In genomic region chr12:17540040-17540552, GRCm38 (mm10) we compare ENCODE assay signal across 28 mouse cellular contexts. TPM values are rescaled to one million over a fixed set of nuclear protein-coding genes. Genes with fewer than 3 reads are reported as not detected.
A peak's percentile ranks its signal among the peaks of the same experiment; 100 is the strongest.
DNase-seq lines count a peak whose midpoint lies in the region; ATAC-seq and TF ChIP-seq lines count a peak whose summit lies in the region.
"Had no signal": no experiment of that assay in that cellular context is flagged by ENCODE, and none has a peak within 500 bp of the region (broad histone marks: within the 10 kb centered on the region; RNA-seq: fewer than 3 reads in every experiment).

No protein-coding gene starts in this region.

- no peak for TF ChIP-seq POLR2A in bone marrow, adult 2 months (IDR thresholded peaks at IDR 0.05; ENCODE audit: borderline replicate concordance, control insufficient read depth, low read depth, low read length)

- no peaks in the 10 kb centered on the region for H3K9me3 ChIP-seq in ES-E14 (ENCODE audit: control insufficient read depth, insufficient read depth, low read depth, low read length)
- no peaks in the 10 kb centered on the region for H3K9me3 ChIP-seq in liver, embryonic 11.5 days (ENCODE audit: control insufficient read depth, low read length)
- no peaks in the 10 kb centered on the region for H3K9me3 ChIP-seq in liver, embryonic 16.5 days (replicated peaks; ENCODE audit: control insufficient read depth, low read length)
- no peaks in the 10 kb centered on the region for H3K9me3 ChIP-seq in stomach, postnatal 0 days (ENCODE audit: control insufficient read depth, low read length)
- H3K9me3 ChIP-seq: embryonic facial prominence, embryonic 13.5 days; forebrain, embryonic 13.5 days; heart, embryonic 13.5 days; hindbrain, embryonic 12.5 days; intestine, embryonic 15.5 days; limb, embryonic 13.5 days had no signal

- H3K27ac ChIP-seq in ES-E14 (ENCODE audit: insufficient read depth, low read depth, low read length, poor library complexity, severe bottlenecking): no peak overlapping the region
- peak overlapping the region; percentile 34 for H3K27ac ChIP-seq in bone marrow, adult 2 months (ENCODE audit: control insufficient read depth, insufficient read depth, low read depth, low read length, poor library complexity)
- peak overlapping the region; percentile 72 for H3K27ac ChIP-seq in liver, embryonic 11.5 days (ENCODE audit: low read depth, low read length)
- H3K27ac ChIP-seq in liver, embryonic 16.5 days (ENCODE audit: low read length): peak overlapping the region; percentile 95
- H3K27ac ChIP-seq in stomach, postnatal 0 days (replicated peaks): no peak overlapping the region
- H3K27ac ChIP-seq: embryonic facial prominence, embryonic 13.5 days; forebrain, embryonic 13.5 days; heart, embryonic 13.5 days; hindbrain, embryonic 12.5 days; hindbrain, postnatal 0 days; intestine, embryonic 15.5 days; kidney, postnatal 0 days; left cerebral cortex, adult 2 months; limb, embryonic 13.5 days had no signal

- H3K9ac ChIP-seq in ES-E14 (ENCODE audit: insufficient read depth, low read depth, low read length, poor library complexity, severe bottlenecking): no peak overlapping the region
- peak overlapping the region; percentile 31 for H3K9ac ChIP-seq in liver, embryonic 11.5 days (ENCODE audit: low read depth, low read length)
- H3K9ac ChIP-seq in liver, embryonic 16.5 days (ENCODE audit: low read depth, low read length): peak overlapping the region; percentile 72
- H3K9ac ChIP-seq in stomach, postnatal 0 days (ENCODE audit: low read length): no peak overlapping the region
- H3K9ac ChIP-seq: embryonic facial prominence, embryonic 13.5 days; forebrain, embryonic 13.5 days; heart, embryonic 13.5 days; hindbrain, embryonic 12.5 days; intestine, embryonic 15.5 days; limb, embryonic 13.5 days had no signal

- DNase-seq in ES-E14 (ENCODE audit: low read depth, low spot score): no peak
- DNase-seq in liver, embryonic 11.5 days (ENCODE audit: low spot score): no peak
- DNase-seq in kidney, postnatal 4 days: no peak
- no peak for DNase-seq in stomach, postnatal 0 days (ENCODE audit: low spot score)
- DNase-seq: adrenal gland, adult 8-10 months; cerebellum, adult 11-12 months; cerebellum, adult 9-11 months; embryo, embryonic 11 days; gastrocnemius, postnatal 10 days; heart, postnatal 10 days; kidney, adult 2 months; lung, adult 2 months; lung, postnatal 14 days; midbrain, embryonic 14.5 days; thymus, adult 18-20 months; thymus, postnatal 25 days had no signal

- peak overlapping the region; percentile 65 for H3K4me2 ChIP-seq in liver, embryonic 11.5 days
- H3K4me2 ChIP-seq in liver, embryonic 16.5 days (ENCODE audit: low read depth, low read length): peak overlapping the region; percentile 78
- no peak overlapping the region for H3K4me2 ChIP-seq in stomach, postnatal 0 days (replicated peaks; ENCODE audit: low read depth)
- H3K4me2 ChIP-seq: embryonic facial prominence, embryonic 13.5 days; forebrain, embryonic 13.5 days; heart, embryonic 13.5 days; hindbrain, embryonic 12.5 days; intestine, embryonic 15.5 days; limb, embryonic 13.5 days had no signal

- WGBS in bone marrow, adult 2 months: 45% methylated on average over 6 of the region's 6 CpGs
- WGBS in liver, embryonic 11.5 days: 55% methylated on average over 6 of the region's 6 CpGs
- 46% methylated on average over 6 of the region's 6 CpGs for WGBS in liver, embryonic 16.5 days (ENCODE audit: insufficient replicate concordance)
- 71% methylated on average over 6 of the region's 6 CpGs for WGBS in stomach, postnatal 0 days

- no peaks in the 10 kb centered on the region; a peak in 1 of 4 replicates for H3K4me1 ChIP-seq in ES-E14 (ENCODE audit: control insufficient read depth in 2 of 2, insufficient read depth in 2 of 2, low read length in 2 of 2, poor library complexity in 1 of 2)
- H3K4me1 ChIP-seq in bone marrow, adult 2 months (ENCODE audit: control insufficient read depth, insufficient read depth, low read length): peaks cover 8% of the 10 kb centered on the region
- peaks cover 37% of the 10 kb centered on the region for H3K4me1 ChIP-seq in liver, embryonic 11.5 days (replicated peaks; ENCODE audit: control insufficient read depth, insufficient read depth, low read length)
- H3K4me1 ChIP-seq in liver, embryonic 16.5 days (ENCODE audit: control insufficient read depth, low read depth, low read length): peaks cover 70% of the 10 kb centered on the region
- H3K4me1 ChIP-seq in stomach, postnatal 0 days (replicated peaks; ENCODE audit: control insufficient read depth, insufficient read depth): no peaks in the 10 kb centered on the region
- H3K4me1 ChIP-seq: hindbrain, embryonic 12.5 days; intestine, embryonic 15.5 days; limb, embryonic 13.5 days had no signal

- no peaks in the 10 kb centered on the region for H3K27me3 ChIP-seq in liver, embryonic 11.5 days (replicated peaks; ENCODE audit: control insufficient read depth, insufficient read depth, low read length)
- H3K27me3 ChIP-seq in liver, embryonic 16.5 days (ENCODE audit: control insufficient read depth, insufficient read depth, low read depth, low read length): no peaks in the 10 kb centered on the region
- H3K27me3 ChIP-seq in stomach, postnatal 0 days (ENCODE audit: control insufficient read depth, insufficient read depth, low read length): no peaks in the 10 kb centered on the region
- H3K27me3 ChIP-seq: embryonic facial prominence, embryonic 13.5 days; forebrain, embryonic 13.5 days; intestine, embryonic 15.5 days; limb, embryonic 13.5 days had no signal

- H3K36me3 ChIP-seq in ES-E14 (ENCODE audit: control insufficient read depth, insufficient read depth, low read length, poor library complexity, severe bottlenecking): no peaks in the 10 kb centered on the region
- H3K36me3 ChIP-seq in liver, embryonic 11.5 days (ENCODE audit: control insufficient read depth, insufficient read depth, low read length): no peaks in the 10 kb centered on the region
- no peaks in the 10 kb centered on the region for H3K36me3 ChIP-seq in liver, embryonic 16.5 days (ENCODE audit: control insufficient read depth, insufficient read depth)
- H3K36me3 ChIP-seq in stomach, postnatal 0 days (ENCODE audit: control insufficient read depth, insufficient read depth, low read length): no peaks in the 10 kb centered on the region
- H3K36me3 ChIP-seq: embryonic facial prominence, embryonic 13.5 days; heart, embryonic 13.5 days; hindbrain, embryonic 12.5 days; intestine, embryonic 15.5 days; limb, embryonic 13.5 days had no signal

- in situ Hi-C loops in ES-E14 (cut with MboI; ENCODE audit: low sequenced_read_pairs in 2 of 2, unreplicated experiment in 2 of 2): no loop called here

- no peak for TF ChIP-seq EP300 in stomach, postnatal 0 days (optimal IDR thresholded peaks at IDR 0.05)

- no peak overlapping the region for H3K4me3 ChIP-seq in ES-E14 (ENCODE audit: insufficient read depth in 1 of 2, low read depth in 1 of 2, low read length in 2 of 2, poor library complexity in 1 of 2, severe bottlenecking in 1 of 2)
- no peak overlapping the region for H3K4me3 ChIP-seq in bone marrow, adult 2 months (replicated peaks; ENCODE audit: control insufficient read depth, low read depth, low read length)
- H3K4me3 ChIP-seq in liver, embryonic 11.5 days (ENCODE audit: low read depth, low read length): no peak overlapping the region
- peak overlapping the region; percentile 62 for H3K4me3 ChIP-seq in liver, embryonic 16.5 days (ENCODE audit: low read depth, low read length)
- H3K4me3 ChIP-seq in stomach, postnatal 0 days (ENCODE audit: low read depth, low read length): no peak overlapping the region
- H3K4me3 ChIP-seq: embryonic facial prominence, embryonic 13.5 days; forebrain, embryonic 13.5 days; heart, embryonic 13.5 days; hindbrain, embryonic 12.5 days; intestine, embryonic 15.5 days; left cerebral cortex, adult 2 months; limb, embryonic 13.5 days had no signal

- TF ChIP-seq CTCF in bone marrow, adult 2 months (IDR thresholded peaks at IDR 0.05; ENCODE audit: control insufficient read depth, insufficient read depth, low read length): no peak
- no peak for TF ChIP-seq CTCF in stomach, postnatal 0 days (IDR thresholded peaks at IDR 0.05; ENCODE audit: low read depth)

- no peak for ATAC-seq in liver, embryonic 11.5 days (replicated peaks; ENCODE audit: low FRiP score)
- no peak for ATAC-seq in liver, embryonic 16.5 days (ENCODE audit: low read depth)
- no peak for ATAC-seq in activated CD4-positive, CD25-positive, alpha-beta regulatory T cell, adult 4 months
- ATAC-seq in stomach, postnatal 0 days (ENCODE audit: low FRiP score, low TSS enrichment): no peak
- ATAC-seq: forebrain, embryonic 13.5 days; hindbrain, postnatal 0 days; intestine, embryonic 15.5 days had no signal

TF ChIP-seq in ES-E14, 5 proteins besides CTCF, POLR2A, EP300 and RAD21:
- TF ChIP-seq MAFK (IDR thresholded peaks at IDR 0.05; ENCODE audit: insufficient read depth, low read depth, low read length): no peak
- TF ChIP-seq ZNF384 (IDR thresholded peaks at IDR 0.05; ENCODE audit: low read depth, low read length): peak; percentile 50

RNA-seq across cellular contexts. Expression of gene Odc1, which starts 4.5 kb away (rescaled TPM):
- total RNA-seq in ES-E14 (2012; rRNA removed): 822 and 869 TPM in 2 replicates
- 585 and 642 TPM in 2 replicates for polyA plus RNA-seq in bone marrow, adult 2 months (2011; ENCODE audit: insufficient read depth, insufficient read length, low replicate concordance, missing spikeins)
- 446 and 497 TPM in 2 replicates for polyA plus RNA-seq in liver, embryonic 11.5 days (2014; fragmentation: Nextera tagmentation; extraction: Ambion mirVana)
- polyA plus RNA-seq in liver, embryonic 16.5 days (2015; fragmentation: Nextera tagmentation; extraction: Ambion mirVana): 301 and 303 TPM in 2 replicates
- 10 to 100 TPM; 19.1 to 21.2 TPM for polyA plus RNA-seq in activated CD4-positive, CD25-positive, alpha-beta regulatory T cell, adult 4 months (2017; shearing (Covaris generic))
- polyA plus RNA-seq in stomach, postnatal 0 days (2015; fragmentation: Nextera tagmentation; extraction: Ambion mirVana): 67.7 and 70.4 TPM in 2 replicates

Comparison
In these comparisons a context has a peak if more than half of its experiments do, and no peak if none do; other contexts are left out.
1. H3K27ac ChIP-seq: peak in bone marrow, adult 2 months (single experiment), liver, embryonic 11.5 days (single experiment) and liver, embryonic 16.5 days (single experiment); none in ES-E14 (single experiment) and stomach, postnatal 0 days (single experiment).
2. H3K9ac ChIP-seq: peak in liver, embryonic 11.5 days (single experiment) and liver, embryonic 16.5 days (single experiment); none in ES-E14 (single experiment) and stomach, postnatal 0 days (single experiment).